Mouse (Mus musculus) heart, embryonic 11.5 days (tissue): ENCODE results near the gene Dennd5b. TPM values are rescaled to one million over a fixed set of nuclear protein-coding genes. Genes with fewer than 3 reads are reported as not detected.

Experiments used
- ATAC-seq: fragments of 200-750 bp; cut with Nextera tagmentation; replicated peaks from 2 replicates; pipeline ENCODE4 v1.8.0; 2017; ENCODE audit warnings: moderate library complexity; ENCODE audit not compliant: insufficient number of reproducible peaks, low FRiP score, low TSS enrichment
- H3K27ac ChIP-seq: fragments of 300-500 bp; sonication (generic); 2 replicates; pipeline ENCODE4 v1.5.1; 2014; ENCODE audit warnings: mild to moderate bottlenecking, low read depth, low read length
- H3K27me3 ChIP-seq: fragments of 300-500 bp; sonication (generic); 2 replicates; pipeline ENCODE4 v1.6.1; 2014; ENCODE audit warnings: mild to moderate bottlenecking, low read length, mixed read lengths; ENCODE audit not compliant: control insufficient read depth, insufficient read depth
- H3K36me3 ChIP-seq: fragments of 300-500 bp; sonication (generic); 2 replicates; pipeline ENCODE4 v1.6.1; 2014; ENCODE audit warnings: mild to moderate bottlenecking, low read length, moderate library complexity, mixed read lengths; ENCODE audit not compliant: control insufficient read depth, insufficient read depth
- H3K4me1 ChIP-seq: fragments of 300-500 bp; sonication (generic); 2 replicates; pipeline ENCODE4 v1.6.1; 2014; ENCODE audit warnings: low read length; ENCODE audit not compliant: control insufficient read depth, insufficient read depth
- H3K4me2 ChIP-seq: fragments of 300-500 bp; sonication (generic); 2 replicates; pipeline ENCODE4 v1.6.1; 2014; ENCODE audit warnings: mild to moderate bottlenecking, moderate library complexity
- H3K4me3 ChIP-seq: fragments of 300-500 bp; sonication (generic); 2 replicates; pipeline ENCODE4 v1.5.1; 2014; ENCODE audit warnings: low read depth, low read length
- H3K9ac ChIP-seq: fragments of 300-500 bp; sonication (generic); 2 replicates; pipeline ENCODE4 v1.6.1; 2014; ENCODE audit warnings: mild to moderate bottlenecking, low read depth, low read length, moderate library complexity
- H3K9me3 ChIP-seq: fragments of 300-500 bp; sonication (generic); replicated peaks from 2 replicates; pipeline ENCODE4 v1.6.1; 2016; ENCODE audit warnings: low read length; ENCODE audit not compliant: control insufficient read depth
- WGBS: fragments of 180-500 bp; shearing (Covaris S2); extraction: QIAGEN DNeasy Blood & Tissue Kit; methylation state at CpG from one replicate; pipeline ENCODE4 v1.1.7; 2014; ENCODE audit not compliant: insufficient replicate concordance; 5-methylcytosine and 5-hydroxymethylcytosine counted together
- polyA plus RNA-seq: library from polyadenylated mRNA; unstranded; fragments of >200 nt; fragmentation: Nextera tagmentation; extraction: Ambion mirVana; gene quantifications from 2 replicates; pipeline ENCODE4 v1.2.1, GENCODE M21; 2014

Dennd5b gene
- polyA plus RNA-seq, 1 experiment from 2014 or later = 11.1 TPM

- 77% methylated on average over 6 of the region's 6 CpGs for WGBS
- Histone ChIP-seq H3K9ac (no peak overlapping the region), H3K4me2 (no peak overlapping the region), H3K4me1 (peaks cover 4% of the 10 kb centered on the region), H3K9me3 (no peaks in the 10 kb centered on the region), H3K36me3 (no peaks in the 10 kb centered on the region), H3K4me3 (no peak overlapping the region), H3K27me3 (no peaks in the 10 kb centered on the region), H3K27ac (no peak overlapping the region)
- no peak for ATAC-seq
These were observed 6.1 kb downstream of the Dennd5b start for GRCm38 (mm10) chr6:149095389-149095788.

GRCm38 (mm10) chr6:149094555-149094954 is 6.9 kb downstream of the Dennd5b start:
- Histone ChIP-seq H3K4me3 (no peak overlapping the region), H3K4me1 (peaks cover 4% of the 10 kb centered on the region), H3K36me3 (no peaks in the 10 kb centered on the region), H3K9me3 (no peaks in the 10 kb centered on the region), H3K9ac (no peak overlapping the region), H3K27ac (no peak overlapping the region), H3K4me2 (no peak overlapping the region), H3K27me3 (no peaks in the 10 kb centered on the region)
- ATAC-seq = no peak
- WGBS = 52% methylated on average over 1 of the region's 1 CpGs

DNA sequence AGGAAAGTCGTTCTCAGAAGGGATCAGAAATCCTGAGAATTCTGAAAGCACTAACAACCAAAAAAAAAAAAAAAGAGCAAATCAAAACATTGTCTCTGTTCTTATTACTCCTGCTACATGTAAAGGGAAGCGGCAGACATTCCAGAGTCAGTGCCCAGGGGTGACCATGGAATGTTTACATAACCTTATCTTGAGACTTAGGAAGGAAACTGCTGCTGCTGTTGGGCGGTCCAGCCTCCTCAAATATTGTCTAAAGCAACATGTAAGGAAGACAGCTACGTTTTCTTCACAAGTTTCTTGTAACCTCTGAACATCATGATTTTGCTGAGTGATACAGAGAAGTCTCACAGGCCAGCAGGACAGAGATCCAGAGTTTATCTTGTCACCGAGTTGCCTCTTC is 8.0 kb downstream of the Dennd5b start:
- H3K36me3 ChIP-seq = no peaks in the 10 kb centered on the region
- 6% methylated on average over 5 of the region's 5 CpGs for WGBS

DNA sequence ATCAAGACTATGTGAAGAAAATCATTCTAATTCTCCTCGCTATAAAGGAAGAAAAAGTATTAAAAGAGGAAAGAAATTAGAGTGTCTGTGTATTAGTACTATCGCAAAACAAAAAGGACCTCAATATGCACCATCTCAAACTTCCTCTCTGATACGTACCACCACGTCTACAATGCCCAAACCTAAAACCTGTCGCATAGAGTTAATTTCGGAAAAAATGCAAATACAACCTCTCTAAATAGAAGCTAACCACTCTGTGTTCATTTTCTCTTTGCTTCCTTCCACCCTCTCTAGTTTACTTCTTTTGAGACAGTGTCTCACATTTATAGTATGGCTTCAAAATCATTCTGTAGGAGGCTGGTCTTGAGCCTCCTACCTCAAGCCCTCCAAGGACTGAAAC is 9.1 kb downstream of the Dennd5b start:
- no peak overlapping the region for H3K9ac ChIP-seq
- H3K9me3 ChIP-seq = no peaks in the 10 kb centered on the region
- no peak overlapping the region for H3K4me3 ChIP-seq
- ATAC-seq = no peak
- H3K4me1 ChIP-seq = peaks cover 4% of the 10 kb centered on the region
- 85% methylated on average over 6 of the region's 6 CpGs for WGBS
- H3K4me2 ChIP-seq = no peak overlapping the region
- no peak overlapping the region for H3K27ac ChIP-seq
- no peaks in the 10 kb centered on the region for H3K36me3 ChIP-seq
- H3K27me3 ChIP-seq = no peaks in the 10 kb centered on the region

More for the DNA sequence above, 8.0 kb downstream of the Dennd5b start:
- Histone ChIP-seq H3K4me3 (no peak overlapping the region), H3K27ac (no peak overlapping the region), H3K4me2 (peak overlapping the region; percentile 41), H3K9me3 (no peaks in the 10 kb centered on the region), H3K4me1 (peaks cover 4% of the 10 kb centered on the region), H3K27me3 (no peaks in the 10 kb centered on the region), H3K9ac (no peak overlapping the region)
- ATAC-seq = peak; percentile 65; the same call in 1 of the 2 replicates

DNA sequence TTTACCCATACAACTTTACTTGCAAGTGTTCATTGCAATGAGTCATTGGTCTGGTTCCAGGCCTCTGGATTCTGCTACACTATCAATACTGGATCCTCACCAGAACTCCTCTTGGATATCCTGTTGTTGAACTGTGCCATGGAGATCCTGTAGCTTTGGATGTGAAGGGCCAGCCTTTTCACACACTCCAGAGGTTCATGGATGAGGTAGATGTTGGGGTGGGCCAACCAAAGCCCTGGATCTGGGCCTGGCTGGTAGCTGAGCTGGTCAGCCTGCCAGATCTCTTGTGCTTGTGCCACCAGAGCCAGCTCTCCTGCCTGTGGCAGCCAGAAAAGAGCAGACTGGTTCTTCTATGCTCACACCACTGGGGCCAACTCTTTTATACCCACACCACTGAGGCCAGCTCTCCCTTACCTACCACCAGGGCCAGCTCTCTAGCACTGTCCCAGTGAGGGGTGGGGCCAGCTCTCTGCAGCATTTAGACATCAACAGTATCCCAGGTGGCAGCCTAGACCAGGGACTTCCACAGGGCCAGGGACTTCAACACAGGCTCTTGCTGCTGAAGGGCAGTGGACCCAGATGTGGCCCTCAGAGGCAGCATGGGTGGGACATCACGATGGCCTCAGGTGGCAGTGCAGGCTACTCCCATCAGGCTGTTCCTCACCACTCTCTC is 24.2 kb downstream of the Dennd5b start:
- Histone ChIP-seq H3K36me3 (no peaks in the 10 kb centered on the region; the same call in 1 of the 2 replicates), H3K27ac (no peak overlapping the region), H3K4me2 (no peak overlapping the region), H3K9ac (no peak overlapping the region), H3K4me1 (peaks cover 4% of the 10 kb centered on the region; the same call in 1 of the 2 replicates), H3K4me3 (no peak overlapping the region), H3K27me3 (no peaks in the 10 kb centered on the region), H3K9me3 (no peaks in the 10 kb centered on the region)
- no peak for ATAC-seq
- WGBS = 65% methylated on average over 1 of the region's 1 CpGs

DNA sequence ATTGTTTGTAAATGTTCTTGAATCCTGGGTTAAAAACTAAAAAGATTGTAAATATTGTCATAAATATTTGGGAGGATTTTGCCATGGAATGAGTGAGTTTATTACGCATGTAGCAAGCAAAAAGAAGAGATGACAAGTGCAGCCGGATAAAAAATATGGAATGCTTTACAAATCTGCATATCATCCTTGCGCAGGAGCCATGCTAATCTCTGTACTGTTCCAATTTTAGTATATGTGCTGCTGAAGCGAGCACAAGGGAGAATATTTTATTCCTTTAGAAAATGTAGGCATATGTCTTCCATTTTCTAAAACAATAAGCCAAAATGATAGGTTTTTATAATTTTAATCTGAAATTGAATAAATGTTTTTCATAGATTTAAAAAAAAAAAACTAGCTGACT is 27.6 kb downstream of the Dennd5b start:
- Histone ChIP-seq H3K4me1 (peaks cover 4% of the 10 kb centered on the region; the same call in 1 of the 2 replicates), H3K9me3 (no peaks in the 10 kb centered on the region), H3K36me3 (no peaks in the 10 kb centered on the region; the same call in 1 of the 2 replicates), H3K27me3 (no peaks in the 10 kb centered on the region), H3K27ac (no peak overlapping the region), H3K9ac (no peak overlapping the region), H3K4me2 (no peak overlapping the region), H3K4me3 (no peak overlapping the region)
- ATAC-seq = no peak
- WGBS = 83% methylated on average over 4 of the region's 4 CpGs

- 75% methylated on average over 3 of the region's 3 CpGs for WGBS
- ATAC-seq = no peak
- Histone ChIP-seq H3K27ac (no peak overlapping the region), H3K9ac (no peak overlapping the region), H3K36me3 (peaks cover 3% of the 10 kb centered on the region; the same call in 1 of the 2 replicates), H3K4me3 (no peak overlapping the region), H3K4me2 (no peak overlapping the region), H3K27me3 (no peaks in the 10 kb centered on the region), H3K4me1 (peaks cover 4% of the 10 kb centered on the region; the same call in 1 of the 2 replicates), H3K9me3 (no peaks in the 10 kb centered on the region)
These were observed 28.6 kb downstream of the Dennd5b start for GRCm38 (mm10) chr6:149072873-149073272.

DNA sequence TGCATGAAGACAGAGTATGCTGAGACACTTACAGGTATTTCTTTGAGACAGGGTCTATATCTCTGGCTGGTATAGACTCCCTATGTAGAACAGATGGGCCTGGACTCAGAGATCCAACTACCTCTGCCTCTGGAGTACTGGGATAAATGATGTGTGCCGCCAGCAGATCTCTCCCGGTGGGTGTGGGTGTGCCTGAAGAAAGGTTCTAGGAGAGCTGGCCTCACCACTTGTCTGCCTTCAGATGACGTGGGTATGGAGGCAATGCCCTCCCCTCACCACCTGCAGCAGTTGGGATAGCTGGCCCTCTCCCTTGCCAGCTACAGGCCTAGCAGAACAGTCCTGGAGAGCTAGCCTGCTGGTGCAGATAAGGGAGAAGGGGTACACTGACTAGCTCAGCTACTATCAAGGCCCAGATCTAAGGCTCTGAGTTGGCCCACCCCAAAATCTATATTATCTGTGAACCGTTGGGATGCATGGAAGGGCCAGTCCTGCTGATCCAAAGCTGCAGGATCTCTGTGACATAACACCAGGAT is 30.8 kb downstream of the Dennd5b start:
- Histone ChIP-seq H3K36me3 (peaks cover 3% of the 10 kb centered on the region; the same call in 1 of the 2 replicates), H3K27me3 (no peaks in the 10 kb centered on the region), H3K4me2 (no peak overlapping the region), H3K4me3 (no peak overlapping the region), H3K9me3 (no peaks in the 10 kb centered on the region), H3K4me1 (peaks cover 4% of the 10 kb centered on the region; the same call in 1 of the 2 replicates), H3K27ac (no peak overlapping the region), H3K9ac (no peak overlapping the region)
- 76% methylated on average over 4 of the region's 4 CpGs for WGBS
- ATAC-seq = no peak

DNA sequence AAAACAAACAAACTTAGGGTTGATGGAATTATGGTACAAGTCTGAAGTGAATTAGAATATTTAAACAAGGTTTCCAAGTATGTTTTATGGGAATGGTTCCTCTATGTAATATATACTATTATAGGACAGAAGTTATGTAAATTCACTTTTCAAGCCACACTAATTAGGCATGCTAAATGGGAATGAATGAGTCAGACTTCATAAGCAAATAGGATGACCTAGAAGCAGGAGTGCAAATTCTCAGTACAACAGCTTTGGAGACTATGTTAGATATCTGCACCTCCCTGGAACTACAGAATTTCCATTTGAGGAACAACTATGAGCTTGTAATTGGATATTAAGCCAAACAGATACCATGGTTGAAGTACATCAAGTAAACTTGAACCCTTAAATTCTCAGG is 38.1 kb downstream of the Dennd5b start:
- no peak for ATAC-seq
- no peak overlapping the region for H3K4me3 ChIP-seq
- peaks cover 2% of the 10 kb centered on the region; the same call in 1 of the 2 replicates for H3K36me3 ChIP-seq
- no peak overlapping the region for H3K9ac ChIP-seq
- no peaks in the 10 kb centered on the region for H3K27me3 ChIP-seq
- no peaks in the 10 kb centered on the region for H3K4me1 ChIP-seq
- H3K27ac ChIP-seq = no peak overlapping the region
- H3K9me3 ChIP-seq = no peaks in the 10 kb centered on the region
- H3K4me2 ChIP-seq = no peak overlapping the region
